Mouse (Mus musculus): Measurements from ENCODE around the gene Map3k7.
"Not testable (repeated sequence)": the region's sequence is repeated elsewhere in the genome, so short reads cannot be mapped to it uniquely, and the experiment has no call there.

Gene Map3k7

DNA sequence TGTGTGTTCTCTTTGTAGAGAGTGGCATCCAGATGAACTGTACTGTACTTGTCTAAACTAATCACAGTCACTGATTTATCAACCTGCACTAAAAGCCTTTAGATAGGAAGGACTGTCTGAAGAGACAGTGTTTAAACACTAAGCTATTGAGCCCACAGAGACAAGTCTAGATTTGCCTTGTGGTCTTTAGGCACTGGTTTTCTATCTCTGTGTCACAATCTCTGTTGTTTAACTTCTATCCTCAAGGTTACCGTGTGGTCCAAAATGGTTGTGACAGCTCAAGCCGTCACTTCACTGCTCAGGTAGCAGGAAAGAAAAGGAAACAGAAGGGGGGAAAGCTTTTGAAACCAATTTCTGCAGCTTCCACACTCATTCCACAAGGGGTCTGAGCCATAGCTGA is 29.5 kb downstream of the Map3k7 start:
- DNase-seq (ENCODE audit: low read depth), result no peak

DNA sequence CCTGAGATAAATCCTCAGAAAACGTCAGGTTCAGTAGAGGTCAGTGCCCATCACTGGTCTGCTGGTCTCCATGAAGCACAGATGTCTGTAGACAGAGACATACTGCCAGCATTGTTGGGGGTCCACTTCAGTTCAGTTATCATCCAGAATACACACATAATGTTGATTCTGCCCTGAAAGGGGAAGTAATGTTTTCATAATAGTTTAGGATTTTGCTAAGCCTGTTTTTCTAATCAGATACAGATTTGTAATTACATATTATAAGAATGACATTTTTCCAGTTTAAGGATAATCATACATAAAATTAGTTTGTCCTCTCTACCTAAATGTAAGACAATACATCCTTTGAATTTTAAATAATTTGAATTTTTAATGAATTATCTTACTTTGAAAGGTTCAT is 30.0 kb downstream of the Map3k7 start:
- DNase-seq (ENCODE audit: low read depth), result no peak

DNA sequence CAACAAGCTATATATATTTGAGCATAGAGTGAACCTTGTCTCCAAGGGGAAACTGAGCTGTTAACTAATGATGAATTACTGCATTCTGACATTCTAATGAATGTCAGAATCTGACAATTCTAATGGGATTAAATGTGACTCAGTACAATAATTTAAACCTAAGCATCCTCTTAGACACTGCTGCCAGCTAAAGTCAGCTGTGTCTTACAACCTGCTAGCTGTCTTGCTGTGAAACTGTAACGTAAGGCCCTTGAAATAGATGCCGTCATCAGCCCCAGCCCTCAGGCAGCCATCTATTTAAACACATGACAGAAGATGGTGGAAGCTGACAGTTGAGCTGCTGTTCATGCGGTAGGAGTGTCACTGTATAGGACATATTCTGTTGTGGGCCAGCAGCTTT is 37.6 kb downstream of the Map3k7 start:
- no peak for DNase-seq (ENCODE audit: low read depth)

DNA sequence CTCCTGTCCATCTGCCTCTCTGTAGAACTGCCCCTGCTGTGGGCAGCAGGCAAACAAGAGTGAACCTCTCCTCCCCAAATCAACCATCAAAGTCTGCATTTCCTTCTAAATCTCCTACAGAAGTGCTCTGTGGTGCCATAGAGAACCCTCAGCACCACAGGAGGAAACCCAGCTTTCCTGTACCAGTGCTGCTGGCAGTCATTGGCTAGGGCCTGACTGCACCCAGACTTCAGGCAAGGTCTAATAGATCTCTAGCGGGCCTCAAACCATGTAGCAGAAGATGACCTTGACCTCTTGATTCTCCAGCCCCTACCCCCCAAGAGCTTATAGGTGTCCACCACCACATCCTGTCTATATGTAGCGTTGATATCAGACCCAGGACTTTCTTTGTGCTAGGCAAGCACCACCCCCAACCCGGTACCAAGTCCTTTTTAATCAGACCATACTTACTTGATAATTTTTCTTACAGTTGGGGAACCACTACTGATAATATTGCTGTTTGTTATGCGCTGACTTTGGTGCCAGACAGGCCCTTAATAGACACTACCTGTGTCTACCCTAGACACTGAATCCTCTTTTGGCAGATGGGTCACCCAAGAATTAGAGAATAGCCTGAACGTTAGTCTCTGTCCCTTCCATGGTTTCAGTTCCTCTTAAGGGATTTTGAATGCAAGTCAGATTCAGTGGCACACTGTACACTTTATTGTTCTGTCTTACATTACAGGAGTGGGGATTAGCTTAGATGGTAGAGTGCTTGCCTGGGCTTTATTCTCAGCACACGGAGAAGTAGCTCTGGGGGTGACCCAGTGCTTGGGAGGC is 41.1 kb downstream of the Map3k7 start:
- no peak for DNase-seq (ENCODE audit: low read depth)

DNA sequence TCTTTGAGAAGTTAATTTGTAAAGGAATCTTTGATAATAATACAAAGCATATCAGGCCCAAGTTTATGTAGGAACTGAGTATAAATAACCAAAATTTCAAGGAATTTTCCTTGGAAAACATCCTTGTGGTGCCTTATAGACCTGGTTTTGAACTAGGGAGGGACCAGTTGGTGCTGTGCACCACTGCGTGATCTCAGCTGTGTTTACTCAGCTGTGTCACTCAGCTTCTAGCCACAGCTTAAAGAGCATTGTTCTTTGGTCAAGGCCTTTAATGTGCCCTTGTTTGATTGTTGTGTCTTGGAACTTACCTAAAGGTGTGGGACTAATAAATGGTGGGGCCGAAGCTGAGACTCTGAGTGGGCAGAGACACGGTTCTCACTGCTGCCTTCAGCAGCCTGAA is 43.3 kb downstream of the Map3k7 start:
- no peak for DNase-seq (ENCODE audit: low read depth)

GRCm38 (mm10) chr4:32008095-32008494 is 44.2 kb downstream of the Map3k7 start:
- no peak for DNase-seq (ENCODE audit: low read depth)

- DNase-seq (ENCODE audit: low read depth), result no peak
These were observed 46.9 kb downstream of the Map3k7 start for GRCm38 (mm10) chr4:32010808-32011207.

GRCm38 (mm10) chr4:32011218-32011973 is 47.5 kb downstream of the Map3k7 start:
- DNase-seq (ENCODE audit: low read depth), result no peak

GRCm38 (mm10) chr4:32021131-32021530 is 57.2 kb downstream of the Map3k7 start:
- no peak for DNase-seq (ENCODE audit: low read depth)

DNA sequence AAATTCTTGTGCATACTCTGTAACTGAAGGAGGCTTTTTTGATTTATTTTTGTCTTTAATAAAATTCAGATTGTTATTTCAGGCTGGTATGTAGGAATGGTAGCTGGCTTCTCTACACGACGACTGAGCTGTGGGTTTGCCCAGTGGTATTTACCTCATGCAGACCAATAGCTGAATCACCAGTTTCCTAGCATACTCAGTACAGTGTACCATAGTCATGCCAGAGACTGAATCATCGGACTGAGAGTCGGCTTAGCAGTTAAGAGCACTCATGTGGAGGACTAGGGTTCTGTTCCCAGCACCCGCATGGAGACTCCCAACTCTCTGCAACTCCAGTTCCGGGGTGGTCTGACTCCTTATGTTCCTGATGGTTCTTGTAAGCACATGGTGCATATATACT is 58.4 kb downstream of the Map3k7 start:
- DNase-seq (ENCODE audit: low read depth), result peak; percentile 56

GRCm38 (mm10) chr4:32024170-32024569 is 60.3 kb downstream of the Map3k7 start:
- not testable (repeated sequence) for DNase-seq (ENCODE audit: low read depth)

DNA sequence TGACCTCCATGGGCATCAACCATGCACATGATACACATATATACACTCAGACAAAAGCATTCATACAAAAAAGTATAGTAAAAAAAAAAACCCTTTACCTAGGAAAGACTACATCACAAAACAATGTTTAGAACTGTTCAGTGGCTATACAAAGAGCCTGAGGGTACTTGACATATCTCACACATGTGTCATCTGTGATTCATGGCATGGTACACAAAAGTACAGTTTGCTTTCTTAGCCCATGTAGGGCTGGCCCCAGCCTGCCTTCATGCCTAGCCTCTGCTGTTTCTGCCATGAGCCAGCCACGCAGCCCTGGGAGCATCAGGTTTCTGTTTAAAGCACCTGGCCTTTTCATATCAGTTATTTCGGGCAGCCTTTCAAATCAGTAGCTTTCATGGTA is 61.2 kb downstream of the Map3k7 start:
- DNase-seq (ENCODE audit: low read depth), result no peak

DNA sequence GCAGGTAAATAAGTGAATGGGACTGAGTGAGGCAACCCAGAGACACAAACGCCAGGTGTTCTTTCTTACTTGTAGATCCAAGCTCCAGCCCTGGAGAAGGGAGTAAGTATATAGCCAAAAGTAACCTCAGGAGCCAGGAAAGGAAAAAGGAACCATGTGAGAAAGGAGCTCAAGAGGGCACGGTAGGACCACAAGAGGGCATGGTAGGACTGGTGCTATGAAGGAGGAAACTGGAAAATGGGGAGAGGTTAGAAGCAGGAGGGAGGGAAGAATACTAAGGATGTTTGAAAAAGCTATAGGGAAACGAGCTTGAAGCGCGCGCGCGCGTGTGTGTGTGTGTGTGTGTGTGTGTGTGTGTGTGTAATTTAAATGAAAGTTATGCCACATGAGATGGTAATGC is 63.2 kb downstream of the Map3k7 start:
- DNase-seq (ENCODE audit: low read depth), result no peak

GRCm38 (mm10) chr4:32037267-32037666 is 73.4 kb downstream of the Map3k7 start:
- no peak for DNase-seq (ENCODE audit: low read depth)

DNA sequence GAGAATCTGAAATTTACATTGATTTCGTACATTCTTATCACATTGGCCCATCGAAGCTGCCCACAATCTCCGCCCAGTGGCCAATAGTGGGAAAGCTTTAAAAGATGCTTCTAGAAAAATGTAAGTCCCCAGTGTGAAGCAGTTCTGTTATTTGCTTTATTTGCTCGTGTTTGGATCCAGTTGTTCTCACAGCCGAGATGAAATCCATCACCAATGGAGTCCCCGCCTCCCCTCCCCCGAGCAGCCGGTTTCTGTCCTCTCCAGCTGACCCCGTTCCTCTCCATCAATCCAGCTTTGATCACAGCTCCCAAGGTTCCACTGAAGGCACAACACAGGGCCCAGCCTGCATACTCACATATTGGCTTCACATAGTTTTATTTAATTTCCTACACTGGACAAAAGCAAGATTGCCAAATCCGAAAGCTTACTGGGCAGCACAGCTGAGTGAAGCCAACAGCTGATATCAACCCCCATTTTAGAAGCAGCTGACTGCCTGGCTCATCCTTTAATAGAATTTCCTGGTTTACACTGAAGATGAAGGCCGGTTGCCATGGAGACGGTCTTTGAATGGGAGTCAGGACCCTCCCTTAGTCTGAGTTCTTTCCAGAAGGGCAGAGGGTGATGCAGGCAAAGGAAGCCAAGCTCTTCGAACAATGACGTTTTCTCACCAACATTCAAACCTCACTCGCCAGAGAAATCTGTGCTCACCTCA is 78.0 kb downstream of the Map3k7 start:
- no peak for DNase-seq (ENCODE audit: low read depth)

GRCm38 (mm10) chr4:32045234-32045633 is 81.3 kb downstream of the Map3k7 start:
- no peak for DNase-seq (ENCODE audit: low read depth)

- DNase-seq (ENCODE audit: low read depth), result no peak
These were observed 85.9 kb downstream of the Map3k7 start for GRCm38 (mm10) chr4:32049824-32050223.

DNA sequence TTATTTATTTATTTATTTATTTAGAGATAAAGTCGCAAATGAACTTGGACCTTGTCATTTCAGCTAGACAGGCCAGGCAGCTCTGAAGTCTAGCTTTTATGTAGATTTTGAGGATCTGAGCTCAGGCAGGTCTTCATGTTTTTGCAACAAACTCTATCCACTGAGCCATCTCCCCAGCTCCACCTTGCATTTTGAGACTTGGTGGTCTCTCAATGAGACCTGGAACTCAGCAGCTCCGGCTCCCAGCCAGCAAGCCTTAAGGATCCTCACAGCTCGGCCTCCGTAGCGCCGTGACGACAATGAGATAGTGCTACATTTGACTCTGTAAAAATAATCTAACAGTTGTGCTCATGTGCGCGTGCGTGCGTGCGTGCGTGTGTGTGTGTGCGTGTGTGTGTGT is 89.3 kb downstream of the Map3k7 start:
- no peak for DNase-seq (ENCODE audit: low read depth)

DNA sequence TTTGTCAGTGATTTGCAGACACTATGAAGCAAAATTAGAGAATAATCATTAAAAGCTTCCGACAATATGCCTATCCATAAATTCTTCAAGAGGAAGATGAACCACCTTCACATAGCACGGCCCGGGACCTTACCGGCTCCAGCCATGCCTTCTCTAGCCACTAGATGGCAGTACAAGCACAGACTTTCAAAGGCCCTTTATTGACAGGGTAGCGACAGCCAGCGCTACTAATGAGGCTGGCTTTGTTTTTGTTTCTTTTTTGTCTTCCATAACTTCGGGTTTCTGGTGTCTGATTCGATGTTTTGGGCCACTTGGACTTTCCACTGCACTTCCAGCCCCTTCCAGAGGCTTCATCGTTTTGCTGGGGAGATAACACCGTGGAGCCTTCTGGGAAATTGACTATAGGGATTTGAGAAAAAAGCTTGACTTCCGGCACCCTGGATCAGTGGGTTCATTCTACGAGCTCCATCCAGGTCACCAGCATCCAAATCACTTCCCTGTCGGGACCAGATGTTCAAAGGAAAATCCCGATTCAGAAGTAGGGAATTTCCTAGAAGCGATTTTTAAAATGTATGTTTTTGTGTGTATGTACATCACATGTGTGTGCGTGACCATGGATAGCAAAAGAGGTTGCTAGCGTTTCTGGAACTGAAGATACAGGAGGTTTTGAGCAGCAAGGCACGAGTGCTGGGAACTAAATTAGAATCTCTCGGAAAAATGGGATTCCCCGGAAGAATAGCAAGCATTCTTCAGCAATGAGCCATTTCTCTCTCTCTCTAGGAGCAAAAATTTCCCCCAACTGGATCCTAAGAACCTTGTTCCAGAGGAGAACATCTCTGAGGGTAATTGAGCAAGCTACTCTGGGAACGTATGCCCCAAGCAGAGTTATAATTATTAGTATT is 91.5 kb downstream of the Map3k7 start:
- DNase-seq (ENCODE audit: low read depth), result peak; percentile 33

DNA sequence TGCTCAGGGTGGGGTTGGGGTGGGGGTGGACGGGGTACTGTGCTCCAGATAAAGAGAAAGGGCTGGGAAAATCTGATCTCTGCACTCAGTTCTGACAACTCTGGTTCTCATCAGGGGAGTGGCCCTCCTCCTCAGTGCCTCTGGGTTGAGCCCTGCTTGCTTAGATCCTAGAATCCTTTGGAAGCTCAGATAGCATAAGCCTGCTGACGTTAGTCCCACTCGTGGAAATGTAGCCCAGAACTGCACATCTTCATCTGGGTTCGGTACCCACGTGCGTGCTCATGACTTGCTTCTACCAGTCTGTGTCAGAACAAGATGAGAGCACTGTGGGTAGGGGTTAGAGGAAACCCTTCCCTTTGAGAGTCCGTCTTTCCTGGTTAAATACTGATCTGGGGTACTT is 92.5 kb downstream of the Map3k7 start:
- no peak for DNase-seq (ENCODE audit: low read depth)

GRCm38 (mm10) chr4:32057102-32057501 is 93.2 kb downstream of the Map3k7 start:
- no peak for DNase-seq (ENCODE audit: low read depth)

GRCm38 (mm10) chr4:32060686-32061085 is 96.8 kb downstream of the Map3k7 start:
- DNase-seq (ENCODE audit: low read depth), result no peak
